Mouse (Mus musculus) lung, adult 18-20 months (tissue): ENCODE data around the gene Cdc42.

Experiments
- DNase-seq, 2 experiments: peaks; one replicate each; pipeline ENCODE4 v3.0.0; 2022; ENCODE audit warnings: mixed read lengths in 2 of 2

The Cdc42 gene

GRCm38 (mm10) chr4:137357517-137358254 is at the start of gene Cdc42:
Gene Cdc42, minus strand, starts transcription at chr4:137357720.
- peak; percentile 98 to 99 for DNase-seq

GRCm38 (mm10) chr4:137405571-137405970 is 48.1 kb upstream of the Cdc42 start:
- DNase-seq, result no peak

- DNase-seq, result peak; percentile 33 to 35
Measured at GRCm38 (mm10) chr4:137396641-137397525, 39.4 kb upstream of the Cdc42 start.

- DNase-seq, result peak; percentile 36 to 50
Measured at GRCm38 (mm10) chr4:137393378-137394135, 36.0 kb upstream of the Cdc42 start.

GRCm38 (mm10) chr4:137392874-137393273 is 35.4 kb upstream of the Cdc42 start:
- DNase-seq, result no peak

GRCm38 (mm10) chr4:137391287-137391686 is 33.8 kb upstream of the Cdc42 start:
- DNase-seq, result no peak

- DNase-seq, result no peak
Measured at GRCm38 (mm10) chr4:137390196-137390595, 32.7 kb upstream of the Cdc42 start.

GRCm38 (mm10) chr4:137388983-137389382 is 31.5 kb upstream of the Cdc42 start:
- peak; percentile 52 to 72 for DNase-seq

GRCm38 (mm10) chr4:137388059-137388794 is 30.7 kb upstream of the Cdc42 start:
- peak; percentile 88 to 90 for DNase-seq

- DNase-seq, result no peak
Measured at GRCm38 (mm10) chr4:137387482-137388058, 30.1 kb upstream of the Cdc42 start.

- no peak for DNase-seq
Measured at GRCm38 (mm10) chr4:137380702-137381605, 23.4 kb upstream of the Cdc42 start.

GRCm38 (mm10) chr4:137379713-137380255 is 22.3 kb upstream of the Cdc42 start:
- DNase-seq, result no peak

- DNase-seq, result no peak
Measured at GRCm38 (mm10) chr4:137379085-137379484, 21.6 kb upstream of the Cdc42 start.

- no peak for DNase-seq
Measured at GRCm38 (mm10) chr4:137377526-137378304, 20.2 kb upstream of the Cdc42 start.

- DNase-seq, result peak in 1 of 2 experiments; percentile 28
Measured at GRCm38 (mm10) chr4:137376778-137377177, 19.3 kb upstream of the Cdc42 start.

GRCm38 (mm10) chr4:137375314-137376278 is 18.1 kb upstream of the Cdc42 start:
- no peak for DNase-seq

- peak in 1 of 2 experiments; percentile 36 for DNase-seq
Measured at GRCm38 (mm10) chr4:137373711-137374110, 16.2 kb upstream of the Cdc42 start.
